1 mouse cellular context compared by ENCODE assay signal in genomic region chr1:143664786-143665185, GRCm38 (mm10). TPM values are rescaled to one million over a fixed set of nuclear protein-coding genes. Genes with fewer than 3 reads are reported as not detected.
"Had no signal": no experiment of that assay in that cellular context is flagged by ENCODE, and none has a peak within 500 bp of the region (broad histone marks: within the 10 kb centered on the region; RNA-seq: fewer than 3 reads in every experiment).

No protein-coding gene starts in this region.

RNA-seq across cellular contexts. Expression of gene B3galt2, which starts 24.3 kb away (rescaled TPM):
- polyA plus RNA-seq: macrophage had no signal
